Mouse (Mus musculus) forebrain, embryonic 11.5 days (tissue): ENCODE results near the gene Gnat1. TPM values are rescaled to one million over a fixed set of nuclear protein-coding genes. Genes with fewer than 3 reads are reported as not detected.
"Not testable (repeated sequence)": the region's sequence is repeated elsewhere in the genome, so short reads cannot be mapped to it uniquely, and the experiment has no call there.

Experiments
- ATAC-seq: fragments of 200-750 bp; cut with Nextera tagmentation; replicated peaks from 2 replicates; pipeline ENCODE4 v1.8.0; 2017; ENCODE audit warnings: moderate TSS enrichment; ENCODE audit not compliant: low FRiP score
- DNase-seq: peaks from one replicate; pipeline ENCODE4 v3.0.0-alpha.2; 2017; ENCODE audit warnings: low spot score
- H3K27ac ChIP-seq: fragments of 300-500 bp; sonication (generic); 2 replicates; pipeline ENCODE4 v1.5.1; 2014; ENCODE audit warnings: low read depth, low read length
- H3K27me3 ChIP-seq: fragments of 300-500 bp; sonication (generic); 2 replicates; pipeline ENCODE4 v1.6.1; 2014; ENCODE audit warnings: mild to moderate bottlenecking, low read length, mixed read lengths; ENCODE audit not compliant: control insufficient read depth, insufficient read depth
- H3K36me3 ChIP-seq: fragments of 300-500 bp; sonication (generic); 2 replicates; pipeline ENCODE4 v1.6.1; 2014; ENCODE audit warnings: mild to moderate bottlenecking, low read length, moderate library complexity, mixed read lengths; ENCODE audit not compliant: control insufficient read depth, insufficient read depth
- H3K4me1 ChIP-seq: fragments of 300-500 bp; sonication (generic); replicated peaks from 2 replicates; pipeline ENCODE4 v1.6.1; 2014; ENCODE audit warnings: low read length, mixed read lengths; ENCODE audit not compliant: control insufficient read depth, insufficient read depth
- H3K4me2 ChIP-seq: fragments of 300-500 bp; sonication (generic); 2 replicates; pipeline ENCODE4 v1.6.1; 2014; ENCODE audit warnings: low read depth, mild to moderate bottlenecking, low read length, moderate library complexity, mixed read lengths; ENCODE audit not compliant: severe bottlenecking
- H3K4me3 ChIP-seq: fragments of 300-500 bp; sonication (generic); 2 replicates; pipeline ENCODE4 v1.5.1; 2014; ENCODE audit warnings: low read depth, low read length
- H3K9ac ChIP-seq: fragments of 300-500 bp; sonication (generic); 2 replicates; pipeline ENCODE4 v1.6.1; 2014; ENCODE audit warnings: low read length
- H3K9me3 ChIP-seq: fragments of 300-500 bp; sonication (generic); 2 replicates; pipeline ENCODE4 v1.6.1; 2016; ENCODE audit warnings: low read length, mixed read lengths; ENCODE audit not compliant: control insufficient read depth
- WGBS: fragments of 180-500 bp; shearing (Covaris S2); extraction: QIAGEN DNeasy Blood & Tissue Kit; methylation state at CpG from one replicate; pipeline ENCODE4 v1.1.7; 2014; 5-methylcytosine and 5-hydroxymethylcytosine counted together
- polyA plus RNA-seq: library from polyadenylated mRNA; unstranded; fragments of >200 nt; fragmentation: Nextera tagmentation; extraction: Ambion mirVana; gene quantifications from 2 replicates; pipeline ENCODE4 v1.2.1, GENCODE M21; 2014

Gene Gnat1
- polyA plus RNA-seq, 1 experiment from 2014 or later = 2.6 TPM

GRCm38 (mm10) chr9:107688415-107688814 is 8.9 kb upstream of the Gnat1 start:
- Histone ChIP-seq H3K36me3 (no peaks in the 10 kb centered on the region), H3K27me3 (no peaks in the 10 kb centered on the region), H3K4me1 (no peaks in the 10 kb centered on the region), H3K9me3 (no peaks in the 10 kb centered on the region), H3K4me2 (no peak overlapping the region), H3K4me3 (no peak overlapping the region), H3K9ac (no peak overlapping the region), H3K27ac (no peak overlapping the region)
- ATAC-seq (no peak), DNase-seq (no peak)
- 88% methylated on average over 5 of the region's 5 CpGs for WGBS

GRCm38 (mm10) chr9:107685231-107685981 is 5.9 kb upstream of the Gnat1 start:
- WGBS = 38% methylated on average over 17 of the region's 17 CpGs
- no peak overlapping the region for H3K27ac ChIP-seq

GRCm38 (mm10) chr9:107682405-107682804 is 2.9 kb upstream of the Gnat1 start:
- no peak overlapping the region for H3K9ac ChIP-seq
- no peak overlapping the region for H3K27ac ChIP-seq
- H3K4me3 ChIP-seq = no peak overlapping the region
- H3K36me3 ChIP-seq = no peaks in the 10 kb centered on the region
- 90% methylated on average over 20 of the region's 20 CpGs for WGBS
- H3K27me3 ChIP-seq = peaks cover 2% of the 10 kb centered on the region
- no peak overlapping the region for H3K4me2 ChIP-seq
- ATAC-seq = no peak
- no peak for DNase-seq
- no peaks in the 10 kb centered on the region for H3K9me3 ChIP-seq
- no peaks in the 10 kb centered on the region for H3K4me1 ChIP-seq

More at GRCm38 (mm10) chr9:107685231-107685981, 5.9 kb upstream of the Gnat1 start:
- H3K9ac ChIP-seq = no peak overlapping the region
- H3K36me3 ChIP-seq = no peaks in the 10 kb centered on the region
- no peaks in the 10 kb centered on the region for H3K27me3 ChIP-seq
- no peak overlapping the region for H3K4me2 ChIP-seq
- no peaks in the 10 kb centered on the region for H3K9me3 ChIP-seq
- no peaks in the 10 kb centered on the region for H3K4me1 ChIP-seq
- H3K4me3 ChIP-seq = no peak overlapping the region
- peak; percentile 81 for DNase-seq
- ATAC-seq = peak; percentile 74; the same call in 1 of the 2 replicates

- Histone ChIP-seq H3K4me1 (peaks cover 5% of the 10 kb centered on the region; the same call in 1 of the 2 replicates), H3K9me3 (no peaks in the 10 kb centered on the region), H3K4me3 (no peak overlapping the region), H3K36me3 (no peaks in the 10 kb centered on the region), H3K27me3 (peaks cover 13% of the 10 kb centered on the region), H3K9ac (no peak overlapping the region), H3K4me2 (no peak overlapping the region), H3K27ac (no peak overlapping the region)
- 98% methylated on average over 2 of the region's 2 CpGs for WGBS
- ATAC-seq (no peak), DNase-seq (no peak)
These were observed 651 bp downstream of the Gnat1 start for GRCm38 (mm10) chr9:107678861-107679260.

GRCm38 (mm10) chr9:107677819-107678526 is 1.5 kb downstream of the Gnat1 start:
- not testable (repeated sequence) for H3K27ac ChIP-seq, H3K4me3 ChIP-seq, H3K4me1 ChIP-seq, H3K36me3 ChIP-seq, ATAC-seq, H3K9me3 ChIP-seq, H3K4me2 ChIP-seq, H3K9ac ChIP-seq
- DNase-seq = peak; percentile 79
- H3K27me3 ChIP-seq = peaks cover 13% of the 10 kb centered on the region
- WGBS = 36% methylated on average over 14 of the region's 14 CpGs

GRCm38 (mm10) chr9:107677091-107677784 is 2.3 kb downstream of the Gnat1 start:
- WGBS = 24% methylated on average over 17 of the region's 17 CpGs
- peak overlapping the region; percentile 53; the same call in 1 of the 2 replicates for H3K4me2 ChIP-seq
- ATAC-seq (0 out of 2 replicates have a peak, but pooled peaks have one; percentile 13), DNase-seq (peak; percentile 78)
- H3K27me3 ChIP-seq = peaks cover 13% of the 10 kb centered on the region
- peaks cover 5% of the 10 kb centered on the region; the same call in 1 of the 2 replicates for H3K4me1 ChIP-seq
- no peak overlapping the region for H3K4me3 ChIP-seq
- no peaks in the 10 kb centered on the region for H3K36me3 ChIP-seq
- H3K9ac ChIP-seq = no peak overlapping the region; the same call in 1 of the 2 replicates
- no peaks in the 10 kb centered on the region for H3K9me3 ChIP-seq
- no peak overlapping the region for H3K27ac ChIP-seq

- H3K27ac ChIP-seq = no peak overlapping the region
- peak; percentile 29 for ATAC-seq
- WGBS = 3% methylated on average over 25 of the region's 25 CpGs
These were observed 3.2 kb downstream of the Gnat1 start for GRCm38 (mm10) chr9:107676302-107676701.

GRCm38 (mm10) chr9:107675671-107676301 is 3.7 kb downstream of the Gnat1 start:
- H3K9ac ChIP-seq = peak overlapping the region; percentile 50
- H3K27me3 ChIP-seq = peaks cover 13% of the 10 kb centered on the region
- peak; percentile 90 for DNase-seq
- no peaks in the 10 kb centered on the region for H3K36me3 ChIP-seq
- under 1% methylated on average over 39 of the region's 39 CpGs for WGBS
- H3K4me2 ChIP-seq = peak overlapping the region; percentile 53
- ATAC-seq = peak; percentile 73
- H3K27ac ChIP-seq = no peak overlapping the region
- peak overlapping the region; percentile 21 for H3K4me3 ChIP-seq
- peaks cover 5% of the 10 kb centered on the region; the same call in 1 of the 2 replicates for H3K4me1 ChIP-seq
- no peaks in the 10 kb centered on the region for H3K9me3 ChIP-seq

More at GRCm38 (mm10) chr9:107676302-107676701, 3.2 kb downstream of the Gnat1 start:
- Histone ChIP-seq H3K9me3 (no peaks in the 10 kb centered on the region), H3K9ac (peak overlapping the region; percentile 50), H3K36me3 (no peaks in the 10 kb centered on the region), H3K4me1 (peaks cover 5% of the 10 kb centered on the region; the same call in 1 of the 2 replicates), H3K4me3 (peak overlapping the region; percentile 21), H3K4me2 (peak overlapping the region; percentile 53), H3K27me3 (peaks cover 13% of the 10 kb centered on the region)
- DNase-seq = no peak
